Mouse (Mus musculus) midbrain, embryonic 11.5 days (tissue): Measurements from ENCODE around the gene Olfr1198. TPM values are rescaled to one million over a fixed set of nuclear protein-coding genes. Genes with fewer than 3 reads are reported as not detected.

ENCODE experiments used
- ATAC-seq: fragments of 200-750 bp; cut with Nextera tagmentation; 2 replicates; pipeline ENCODE4 v1.8.0; 2017; ENCODE audit warnings: moderate TSS enrichment, moderate library complexity; ENCODE audit not compliant: low FRiP score
- DNase-seq: peaks from one replicate; pipeline ENCODE4 v3.0.0; 2015; ENCODE audit warnings: low spot score; ENCODE audit errors: missing footprints
- H3K27ac ChIP-seq: fragments of 300-500 bp; sonication (generic); 2 replicates; pipeline ENCODE4 v1.5.1; 2014; ENCODE audit warnings: low read depth, low read length
- H3K27me3 ChIP-seq: fragments of 300-500 bp; sonication (generic); 2 replicates; pipeline ENCODE4 v1.6.1; 2014; ENCODE audit warnings: mild to moderate bottlenecking, low read length, moderate library complexity, mixed read lengths; ENCODE audit not compliant: control insufficient read depth, insufficient read depth
- H3K36me3 ChIP-seq: fragments of 300-500 bp; sonication (generic); 2 replicates; pipeline ENCODE4 v1.6.1; 2014; ENCODE audit warnings: mild to moderate bottlenecking, low read length, moderate library complexity, mixed read lengths; ENCODE audit not compliant: control insufficient read depth, insufficient read depth
- H3K4me1 ChIP-seq: fragments of 300-500 bp; sonication (generic); 2 replicates; pipeline ENCODE4 v1.6.1; 2014; ENCODE audit warnings: low read length; ENCODE audit not compliant: control insufficient read depth, insufficient read depth
- H3K4me2 ChIP-seq: fragments of 300-500 bp; sonication (generic); 2 replicates; pipeline ENCODE4 v1.6.1; 2014; ENCODE audit warnings: mild to moderate bottlenecking, moderate library complexity
- H3K4me3 ChIP-seq: fragments of 300-500 bp; sonication (generic); 2 replicates; pipeline ENCODE4 v1.5.1; 2014; ENCODE audit warnings: low read depth, low read length
- H3K9ac ChIP-seq: fragments of 300-500 bp; sonication (generic); 2 replicates; pipeline ENCODE4 v1.6.1; 2014; ENCODE audit warnings: low read length
- H3K9me3 ChIP-seq: fragments of 300-500 bp; sonication (generic); 2 replicates; pipeline ENCODE4 v1.6.1; 2016; ENCODE audit warnings: low read length; ENCODE audit not compliant: control insufficient read depth
- WGBS: fragments of 180-500 bp; shearing (Covaris S2); extraction: QIAGEN DNeasy Blood & Tissue Kit; methylation state at CpG from one replicate; pipeline ENCODE4 v1.1.7; 2014; 5-methylcytosine and 5-hydroxymethylcytosine counted together
- polyA plus RNA-seq: library from polyadenylated mRNA; unstranded; fragments of >200 nt; fragmentation: Nextera tagmentation; extraction: Ambion mirVana; gene quantifications from 2 replicates; pipeline ENCODE4 v1.2.1, GENCODE M21; 2014

Gene Olfr1198
- polyA plus RNA-seq, result not detected in 2 replicates

DNA sequence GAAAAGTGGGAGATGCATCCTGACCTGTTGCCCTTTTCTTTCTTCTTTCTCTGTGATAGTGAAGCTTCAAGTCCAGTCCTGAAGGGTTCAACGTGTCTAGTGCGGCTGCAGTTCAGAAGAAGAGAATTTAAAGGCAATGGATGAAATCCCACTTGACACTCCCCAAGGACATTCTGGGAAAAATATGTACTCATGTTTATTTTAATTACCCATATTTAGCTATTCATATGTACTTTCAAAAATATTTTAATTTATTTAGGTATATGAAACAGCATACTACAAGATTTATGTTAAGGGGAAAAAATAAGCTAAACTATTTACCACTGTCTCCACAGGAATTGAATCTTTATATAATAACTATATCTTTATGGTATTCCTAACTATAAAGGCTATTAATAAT lies at the start of gene Olfr1198:
Olfr1198 (minus strand) TSS at position 101 of the 400 bp plus-strand sequence.
- DNase-seq (no peak), ATAC-seq (no peak)
- no peaks in the 10 kb centered on the region for H3K9me3 ChIP-seq
- H3K4me2 ChIP-seq, result no peak within 1 kb of the TSS
- H3K27me3 ChIP-seq, result no peaks in the 10 kb centered on the region
- H3K36me3 ChIP-seq, result no peaks in the 10 kb centered on the region
- no peaks in the 10 kb centered on the region for H3K4me1 ChIP-seq
- no peak within 1 kb of the TSS for H3K9ac ChIP-seq
- no peak within 1 kb of the TSS for H3K27ac ChIP-seq
- H3K4me3 ChIP-seq, result no peak within 1 kb of the TSS
- 89% methylated on average over 2 of the region's 2 CpGs for WGBS

DNA sequence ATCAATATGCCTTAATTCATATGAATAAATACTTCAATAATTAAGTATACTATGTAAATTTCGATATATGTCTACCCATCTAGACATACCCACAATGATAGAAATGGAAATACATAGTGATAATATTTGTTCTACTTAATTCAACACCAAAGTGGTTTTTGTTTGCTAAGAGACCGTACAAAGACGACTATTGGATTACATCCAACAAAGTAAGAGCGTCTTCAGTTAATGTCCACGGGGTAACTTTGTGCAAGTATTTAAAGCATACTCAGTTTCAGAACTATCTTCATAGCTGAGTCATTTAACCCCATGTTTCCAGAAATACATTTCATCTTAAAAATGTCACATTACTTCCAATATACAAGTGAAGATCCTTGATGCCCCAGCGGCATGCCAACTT lies 41.6 kb upstream of the Olfr1198 start, which contains the start of gene Olfr1201:
Olfr1201 (plus strand) TSS at position 301 of the 400 bp plus-strand sequence.
- no peak within 1 kb of the TSS for H3K4me2 ChIP-seq
- no peaks in the 10 kb centered on the region for H3K9me3 ChIP-seq
- no peaks in the 10 kb centered on the region for H3K4me1 ChIP-seq
- H3K27me3 ChIP-seq, result no peaks in the 10 kb centered on the region
- ATAC-seq (no peak), DNase-seq (no peak)
- 88% methylated on average over 6 of the region's 6 CpGs for WGBS
- no peak within 1 kb of the TSS for H3K9ac ChIP-seq
- H3K4me3 ChIP-seq, result no peak within 1 kb of the TSS
- H3K36me3 ChIP-seq, result no peaks in the 10 kb centered on the region
- H3K27ac ChIP-seq, result no peak within 1 kb of the TSS

DNA sequence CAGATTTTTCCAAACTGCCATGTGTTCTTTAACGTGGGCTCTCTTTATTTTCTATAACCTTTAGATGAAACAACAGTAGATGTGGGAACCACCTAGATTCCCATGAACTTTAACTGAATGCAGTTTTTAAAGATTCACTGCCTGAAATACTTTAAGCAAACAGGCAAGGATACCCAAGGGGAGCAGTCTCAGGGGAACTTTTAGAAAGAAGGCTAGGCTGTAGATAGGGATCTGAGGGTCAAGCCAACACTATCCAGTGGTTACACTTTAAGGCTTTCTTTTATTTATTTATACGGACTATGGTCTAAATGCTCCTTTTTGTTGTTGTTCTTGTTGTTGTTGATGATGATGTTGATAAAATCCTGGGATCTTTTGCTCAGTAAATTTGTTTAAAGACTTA lies 19.2 kb upstream of the Olfr1198 start, which contains the start of gene Olfr1200:
Olfr1200 (minus strand) TSS at position 101 of the 400 bp plus-strand sequence.
- Histone ChIP-seq H3K27ac (no peak within 1 kb of the TSS), H3K4me3 (no peak within 1 kb of the TSS), H3K9ac (no peak within 1 kb of the TSS), H3K4me1 (no peaks in the 10 kb centered on the region), H3K36me3 (no peaks in the 10 kb centered on the region), H3K4me2 (no peak within 1 kb of the TSS), H3K9me3 (no peaks in the 10 kb centered on the region), H3K27me3 (no peaks in the 10 kb centered on the region)
- DNase-seq (no peak), ATAC-seq (no peak)
- 82% methylated on average over 2 of the region's 2 CpGs for WGBS

DNA sequence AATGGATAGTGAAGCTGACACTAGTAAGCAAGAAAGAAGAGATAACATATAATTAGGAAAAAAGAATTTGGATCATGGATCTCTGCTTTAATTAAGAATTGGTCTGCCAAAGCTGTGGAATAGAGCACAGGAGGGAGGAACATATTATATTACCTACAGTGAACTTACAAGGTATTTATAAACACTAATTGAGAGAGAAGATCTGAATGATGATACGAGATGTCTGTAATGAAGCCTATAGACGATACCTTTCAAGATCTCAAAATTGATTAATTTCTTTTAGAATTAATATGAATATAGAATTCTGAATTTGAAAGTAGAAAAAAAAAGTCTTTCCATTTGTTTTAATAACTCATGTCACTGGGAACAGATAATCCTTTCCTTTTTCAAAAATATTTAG lies 9.2 kb upstream of the Olfr1198 start, which contains the start of gene Olfr1199:
Olfr1199 (minus strand) TSS at position 101 of the 400 bp plus-strand sequence.
- H3K27me3 ChIP-seq, result no peaks in the 10 kb centered on the region
- no peaks in the 10 kb centered on the region for H3K9me3 ChIP-seq
- H3K27ac ChIP-seq, result no peak within 1 kb of the TSS
- 87% methylated on average over 2 of the region's 2 CpGs for whole genome bisulfite sequencing
- no peak within 1 kb of the TSS for H3K4me2 ChIP-seq
- no peak for ATAC-seq
- H3K9ac ChIP-seq, result no peak within 1 kb of the TSS
- no peaks in the 10 kb centered on the region for H3K4me1 ChIP-seq
- no peaks in the 10 kb centered on the region for H3K36me3 ChIP-seq
- no peak within 1 kb of the TSS for H3K4me3 ChIP-seq
- DNase-seq, result no peak

DNA sequence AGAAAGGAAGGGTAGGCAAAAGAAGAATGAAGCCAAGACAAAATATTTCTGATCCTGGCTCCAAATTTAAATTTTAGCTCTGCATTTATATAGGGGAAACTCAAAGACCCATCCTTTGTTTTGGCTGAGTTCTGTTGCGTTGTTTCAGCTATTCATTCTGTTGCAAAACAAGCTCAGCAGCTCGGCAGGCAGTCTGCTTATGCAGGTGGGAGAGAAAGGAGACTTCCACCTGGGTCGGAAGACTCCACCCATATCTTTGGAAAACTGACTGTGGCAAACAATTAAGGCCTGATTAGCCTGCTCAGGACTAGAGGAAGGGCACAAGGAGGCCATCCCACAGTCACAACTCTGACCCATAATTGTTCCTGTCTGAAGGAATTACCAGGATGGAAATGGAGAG lies 7.8 kb downstream of the Olfr1198 start:
- 64% methylated on average over 3 of the region's 3 CpGs for WGBS

DNA sequence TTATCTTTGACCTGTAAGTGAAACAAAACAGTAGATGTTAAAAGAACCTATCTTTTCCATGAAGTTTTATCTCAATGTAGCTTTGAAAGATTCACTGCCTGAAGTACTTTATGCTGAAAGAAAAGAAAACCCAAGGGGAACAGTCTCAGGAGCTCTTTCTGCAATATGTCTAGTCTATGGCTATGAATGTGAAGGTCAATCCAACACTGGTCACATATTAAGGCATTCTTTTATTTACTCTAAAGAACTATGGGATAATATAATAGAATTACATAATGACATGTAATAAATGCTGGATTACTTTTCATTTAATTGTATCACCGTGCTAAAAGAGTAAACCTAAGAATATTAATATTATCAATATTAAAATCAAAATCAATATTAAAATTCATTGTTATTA lies 18.9 kb downstream of the Olfr1198 start, which contains the start of gene Olfr1197:
Olfr1197 (minus strand) TSS at position 101 of the 400 bp plus-strand sequence.
- Histone ChIP-seq H3K4me2 (no peak within 1 kb of the TSS), H3K27ac (no peak within 1 kb of the TSS), H3K27me3 (no peaks in the 10 kb centered on the region), H3K9me3 (no peaks in the 10 kb centered on the region), H3K36me3 (no peaks in the 10 kb centered on the region), H3K4me1 (no peaks in the 10 kb centered on the region), H3K9ac (no peak within 1 kb of the TSS), H3K4me3 (no peak within 1 kb of the TSS)
- DNase-seq (no peak), ATAC-seq (no peak)
- WGBS, result 87% methylated on average over 1 of the region's 1 CpGs

More for the DNA sequence above, 7.8 kb downstream of the Olfr1198 start:
- no peak for ATAC-seq
- no peak overlapping the region for H3K4me3 ChIP-seq
- no peak for DNase-seq
- no peak overlapping the region for H3K4me2 ChIP-seq
- H3K4me1 ChIP-seq, result no peaks in the 10 kb centered on the region
- no peaks in the 10 kb centered on the region for H3K27me3 ChIP-seq
- no peaks in the 10 kb centered on the region for H3K9me3 ChIP-seq
- no peaks in the 10 kb centered on the region for H3K36me3 ChIP-seq
- H3K27ac ChIP-seq, result no peak overlapping the region
- no peak overlapping the region for H3K9ac ChIP-seq

DNA sequence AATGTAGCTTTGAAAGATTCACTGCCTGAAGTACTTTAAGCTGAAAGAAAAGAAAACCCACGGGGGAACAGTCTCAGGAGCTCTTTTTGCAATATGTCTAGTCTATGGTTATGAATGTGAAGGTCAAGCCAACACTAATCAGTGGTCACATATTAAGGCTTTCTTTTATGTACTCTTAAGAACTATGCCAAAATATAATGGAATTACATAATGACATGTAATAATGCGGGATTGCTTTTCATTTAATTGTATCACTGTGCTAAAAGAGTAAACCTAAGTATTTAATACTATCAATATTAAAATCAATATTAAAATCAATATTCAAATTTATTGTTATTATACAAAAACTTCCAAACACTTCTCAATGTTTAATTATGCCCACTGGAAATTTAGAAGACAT lies 46.7 kb downstream of the Olfr1198 start, which contains the start of gene Olfr1196:
Olfr1196 (minus strand) TSS at position 101 of the 400 bp plus-strand sequence.
- Histone ChIP-seq H3K4me1 (no peaks in the 10 kb centered on the region), H3K9ac (no peak within 1 kb of the TSS), H3K9me3 (no peaks in the 10 kb centered on the region), H3K4me3 (no peak within 1 kb of the TSS), H3K36me3 (no peaks in the 10 kb centered on the region), H3K27ac (no peak within 1 kb of the TSS), H3K4me2 (no peak within 1 kb of the TSS), H3K27me3 (no peaks in the 10 kb centered on the region)
- 86% methylated on average over 2 of the region's 2 CpGs for WGBS
- ATAC-seq, result no peak
- no peak for DNase-seq

Other genes with a start within 250 kb of the Olfr1198 start
- not detected in 2 replicates for gene Olfr1186, start 232.8 kb downstream of the Olfr1198 start, polyA plus RNA-seq
- gene Olfr1188, start 194.4 kb downstream of the Olfr1198 start, polyA plus RNA-seq, result not detected in 2 replicates
- gene Olfr1189, start 164.9 kb downstream of the Olfr1198 start, polyA plus RNA-seq, result not detected in 2 replicates
- gene Olfr1191-ps1, start 110.8 kb downstream of the Olfr1198 start, polyA plus RNA-seq, result not detected in 2 replicates
- gene Olfr1192-ps1, start 102.9 kb downstream of the Olfr1198 start, polyA plus RNA-seq, result not detected in 2 replicates
- gene Olfr1193, start 75.7 kb downstream of the Olfr1198 start, polyA plus RNA-seq, result not detected in 2 replicates
- not detected in 2 replicates for gene Olfr1195, start 62.2 kb downstream of the Olfr1198 start, polyA plus RNA-seq
- not detected in 2 replicates for gene Olfr1196, start 46.8 kb downstream of the Olfr1198 start, polyA plus RNA-seq
- not detected in 2 replicates for gene Olfr1197, start 19.0 kb downstream of the Olfr1198 start, polyA plus RNA-seq
- gene Olfr1199, start 9.1 kb upstream of the Olfr1198 start, polyA plus RNA-seq, result not detected in 2 replicates
- gene Olfr1200, start 19.1 kb upstream of the Olfr1198 start, polyA plus RNA-seq, result not detected in 2 replicates
- gene Olfr1201, start 41.7 kb upstream of the Olfr1198 start, polyA plus RNA-seq, result not detected in 2 replicates
- gene Olfr1202, start 63.1 kb upstream of the Olfr1198 start, polyA plus RNA-seq, result not detected in 2 replicates
- gene Olfr1205, start 78.4 kb upstream of the Olfr1198 start, polyA plus RNA-seq, result not detected in 2 replicates
- not detected in 2 replicates for gene Olfr1204, start 97.9 kb upstream of the Olfr1198 start, polyA plus RNA-seq
- gene Olfr1206, start 111.9 kb upstream of the Olfr1198 start, polyA plus RNA-seq, result not detected in 2 replicates
- gene Olfr1208, start 150.9 kb upstream of the Olfr1198 start, polyA plus RNA-seq, result not detected in 2 replicates
- gene Olfr1209, start 163.8 kb upstream of the Olfr1198 start, polyA plus RNA-seq, result not detected in 2 replicates
- gene Olfr1211, start 186.7 kb upstream of the Olfr1198 start, polyA plus RNA-seq, result not detected in 2 replicates
- gene Olfr1212, start 202.6 kb upstream of the Olfr1198 start, polyA plus RNA-seq, result not detected in 2 replicates
- gene Gm13762, start 228.9 kb upstream of the Olfr1198 start, polyA plus RNA-seq, result not detected in 2 replicates
- not detected in 2 replicates for gene Olfr1214, start 241.3 kb upstream of the Olfr1198 start, polyA plus RNA-seq